10 mouse cellular contexts compared by ENCODE assay signal in genomic region chr2:14823105-14823504, GRCm38 (mm10).
A peak's percentile ranks its signal among the peaks of the same experiment; 100 is the strongest.
DNase-seq lines count a peak whose midpoint lies in the region; ATAC-seq and TF ChIP-seq lines count a peak whose summit lies in the region.
"Had no signal": no experiment of that assay in that cellular context is flagged by ENCODE, and none has a peak within 500 bp of the region (broad histone marks: within the 10 kb centered on the region; RNA-seq: fewer than 3 reads in every experiment).

No protein-coding gene starts in this region.

- no peaks in the 10 kb centered on the region for H3K27me3 ChIP-seq in midbrain, embryonic 16.5 days (ENCODE audit: control insufficient read depth, insufficient read depth, low read depth, low read length)
- H3K27me3 ChIP-seq in midbrain, postnatal 0 days (ENCODE audit: insufficient read depth, low read length), result no peaks in the 10 kb centered on the region
- no peaks in the 10 kb centered on the region for H3K27me3 ChIP-seq in hindbrain, postnatal 0 days (ENCODE audit: insufficient read depth, low read length)
- H3K27me3 ChIP-seq in neural tube, embryonic 14.5 days (ENCODE audit: control insufficient read depth, insufficient read depth, low read length), result no peaks in the 10 kb centered on the region

- H3K27ac ChIP-seq in midbrain, embryonic 16.5 days (ENCODE audit: low read length), result no peak overlapping the region
- no peak overlapping the region for H3K27ac ChIP-seq in midbrain, postnatal 0 days (ENCODE audit: low read depth, low read length)
- H3K27ac ChIP-seq in hindbrain, postnatal 0 days, result no peak overlapping the region
- H3K27ac ChIP-seq in neural tube, embryonic 14.5 days (ENCODE audit: low read depth, low read length), result no peak overlapping the region

- DNase-seq in midbrain, postnatal 0 days (ENCODE audit: low spot score), result no peak
- DNase-seq in heart, adult 11 months, result peak; percentile 97
- no peak for DNase-seq in hindbrain, postnatal 0 days (ENCODE audit: low spot score)
- no peak for DNase-seq in urinary bladder, postnatal 25 days (ENCODE audit: low spot score)
- DNase-seq in layer of hippocampus, adult 18-20 months (ENCODE audit: low spot score in 2 of 2), result no peak

- TF ChIP-seq CTCF in midbrain, postnatal 0 days (IDR thresholded peaks at IDR 0.05), result no peak
- no peak for TF ChIP-seq CTCF in hindbrain, postnatal 0 days (IDR thresholded peaks at IDR 0.05; ENCODE audit: low read depth)

- H3K9ac ChIP-seq in midbrain, embryonic 16.5 days (ENCODE audit: low read depth, low read length), result no peak overlapping the region
- no peak overlapping the region for H3K9ac ChIP-seq in midbrain, postnatal 0 days (replicated peaks; ENCODE audit: low read length, poor library complexity, severe bottlenecking)
- H3K9ac ChIP-seq in hindbrain, postnatal 0 days (replicated peaks; ENCODE audit: low read length), result no peak overlapping the region
- no peak overlapping the region for H3K9ac ChIP-seq in neural tube, embryonic 14.5 days (replicated peaks; ENCODE audit: low read depth, low read length)

- no peak overlapping the region for H3K4me3 ChIP-seq in midbrain, embryonic 16.5 days (ENCODE audit: low read depth, low read length)
- H3K4me3 ChIP-seq in midbrain, postnatal 0 days (ENCODE audit: low read depth, low read length), result no peak overlapping the region
- H3K4me3 ChIP-seq in hindbrain, postnatal 0 days (ENCODE audit: low read length), result no peak overlapping the region
- no peak overlapping the region for H3K4me3 ChIP-seq in neural tube, embryonic 14.5 days (ENCODE audit: low read depth, low read length)
- H3K4me3 ChIP-seq: erythroblast, embryonic 14.5 days had no signal

- H3K4me1 ChIP-seq in midbrain, embryonic 16.5 days (ENCODE audit: control insufficient read depth, insufficient read depth, low read length), result 0 out of 2 replicates have a peak, but pooled peaks cover under 1% of the 10 kb centered on the region
- no peaks in the 10 kb centered on the region for H3K4me1 ChIP-seq in midbrain, postnatal 0 days (ENCODE audit: insufficient read depth, low read length)
- H3K4me1 ChIP-seq in hindbrain, postnatal 0 days (ENCODE audit: insufficient read depth, low read length), result no peaks in the 10 kb centered on the region
- no peaks in the 10 kb centered on the region for H3K4me1 ChIP-seq in neural tube, embryonic 14.5 days (ENCODE audit: control insufficient read depth, insufficient read depth, low read length)

- no peak overlapping the region for H3K4me2 ChIP-seq in midbrain, embryonic 16.5 days (ENCODE audit: low read length)
- H3K4me2 ChIP-seq in midbrain, postnatal 0 days (ENCODE audit: low read depth, low read length, poor library complexity, severe bottlenecking), result no peak overlapping the region
- H3K4me2 ChIP-seq in hindbrain, postnatal 0 days (ENCODE audit: low read depth, low read length), result no peak overlapping the region
- H3K4me2 ChIP-seq in neural tube, embryonic 14.5 days (ENCODE audit: low read depth, low read length), result no peak overlapping the region

- no peaks in the 10 kb centered on the region for H3K9me3 ChIP-seq in midbrain, embryonic 16.5 days (replicated peaks; ENCODE audit: control insufficient read depth, low read length, poor library complexity, severe bottlenecking)
- H3K9me3 ChIP-seq in midbrain, postnatal 0 days (ENCODE audit: low read length), result no peaks in the 10 kb centered on the region
- no peaks in the 10 kb centered on the region for H3K9me3 ChIP-seq in hindbrain, postnatal 0 days (ENCODE audit: low read length)
- no peaks in the 10 kb centered on the region for H3K9me3 ChIP-seq in neural tube, embryonic 14.5 days (ENCODE audit: control insufficient read depth, low read length)
- H3K9me3 ChIP-seq: G1E had no signal

- H3K36me3 ChIP-seq in midbrain, embryonic 16.5 days (ENCODE audit: control insufficient read depth, insufficient read depth, low read length), result no peaks in the 10 kb centered on the region
- H3K36me3 ChIP-seq in midbrain, postnatal 0 days (ENCODE audit: insufficient read depth, low read length), result no peaks in the 10 kb centered on the region
- no peaks in the 10 kb centered on the region for H3K36me3 ChIP-seq in hindbrain, postnatal 0 days (ENCODE audit: insufficient read depth, low read length)
- no peaks in the 10 kb centered on the region for H3K36me3 ChIP-seq in neural tube, embryonic 14.5 days (ENCODE audit: control insufficient read depth, insufficient read depth, low read length)
- H3K36me3 ChIP-seq: G1E had no signal

- peak; percentile 48; the same call in 1 of the 2 replicates for ATAC-seq in midbrain, embryonic 16.5 days
- no peak for ATAC-seq in midbrain, postnatal 0 days (ENCODE audit: low FRiP score)
- 0 out of 2 replicates have a peak, but pooled peaks have one; percentile 29 for ATAC-seq in hindbrain, postnatal 0 days
- ATAC-seq in neural tube, embryonic 14.5 days (ENCODE audit: low read depth), result 0 out of 2 replicates have a peak, but pooled peaks have one; percentile 34
- ATAC-seq in erythroblast, adult 5-6 weeks (replicated peaks; ENCODE audit: low FRiP score, poor library complexity, severe bottlenecking), result no peak

Comparison
In these comparisons a context has a peak if more than half of its experiments do, and no peak if none do; other contexts are left out.
1. ATAC-seq: peak in midbrain, embryonic 16.5 days (single experiment), hindbrain, postnatal 0 days (single experiment) and neural tube, embryonic 14.5 days (single experiment); none in midbrain, postnatal 0 days (single experiment) and erythroblast, adult 5-6 weeks (single experiment).